Mouse (Mus musculus) B cell, adult 2 months (primary cell): ENCODE data around the gene Polr2b.

Experiments
- DNase-seq, 2 experiments: peaks; one replicate each; pipeline ENCODE4 v3.0.0; 2022

Polr2b gene

GRCm38 (mm10) chr5:77366313-77366712 is 56.4 kb downstream of the Polr2b start:
- DNase-seq = no peak

- DNase-seq = no peak
Measured at GRCm38 (mm10) chr5:77367145-77367544, 57.2 kb downstream of the Polr2b start.

GRCm38 (mm10) chr5:77367682-77368081 is 57.7 kb downstream of the Polr2b start:
- peak; percentile 12 for DNase-seq

GRCm38 (mm10) chr5:77368194-77368593 is 58.2 kb downstream of the Polr2b start:
- no peak for DNase-seq

- no peak for DNase-seq
Measured at GRCm38 (mm10) chr5:77369394-77369793, 59.4 kb downstream of the Polr2b start.

GRCm38 (mm10) chr5:77370378-77370892 is 60.5 kb downstream of the Polr2b start:
- DNase-seq = no peak

GRCm38 (mm10) chr5:77372242-77372641 is 62.3 kb downstream of the Polr2b start:
- DNase-seq = no peak

GRCm38 (mm10) chr5:77372778-77373177 is 62.8 kb downstream of the Polr2b start:
- peak; percentile 40 to 44 for DNase-seq

- DNase-seq = no peak
Measured at GRCm38 (mm10) chr5:77374945-77375344, 65.0 kb downstream of the Polr2b start.

- no peak for DNase-seq
Measured at GRCm38 (mm10) chr5:77375546-77375945, 65.6 kb downstream of the Polr2b start.

GRCm38 (mm10) chr5:77378027-77378426 is 68.1 kb downstream of the Polr2b start:
- DNase-seq = no peak

- no peak for DNase-seq
Measured at GRCm38 (mm10) chr5:77379434-77380135, 69.6 kb downstream of the Polr2b start.

- no peak for DNase-seq
Measured at GRCm38 (mm10) chr5:77380321-77380901, 70.5 kb downstream of the Polr2b start.

- no peak for DNase-seq
Measured at GRCm38 (mm10) chr5:77381283-77381682, 71.3 kb downstream of the Polr2b start.

- DNase-seq = no peak
Measured at GRCm38 (mm10) chr5:77381686-77382085, 71.7 kb downstream of the Polr2b start.

- no peak for DNase-seq
Measured at GRCm38 (mm10) chr5:77383799-77384554, 74.0 kb downstream of the Polr2b start.

GRCm38 (mm10) chr5:77384724-77385123 is 74.8 kb downstream of the Polr2b start:
- no peak for DNase-seq

- no peak for DNase-seq
Measured at GRCm38 (mm10) chr5:77385221-77385620, 75.3 kb downstream of the Polr2b start.

- no peak for DNase-seq
Measured at GRCm38 (mm10) chr5:77385900-77386595, 76.1 kb downstream of the Polr2b start.

- DNase-seq = no peak
Measured at GRCm38 (mm10) chr5:77386596-77387413, 76.9 kb downstream of the Polr2b start.

- no peak for DNase-seq
Measured at GRCm38 (mm10) chr5:77387414-77387704, 77.4 kb downstream of the Polr2b start.

- DNase-seq = no peak
Measured at GRCm38 (mm10) chr5:77388359-77388758, 78.4 kb downstream of the Polr2b start.
